Mouse (Mus musculus) forebrain, embryonic 10.5 days (tissue): ENCODE measurements around the gene Cisd3. TPM values are rescaled to one million over a fixed set of nuclear protein-coding genes. Genes with fewer than 3 reads are reported as not detected.

ENCODE experiments used
- DNase-seq: peaks from one replicate; pipeline ENCODE4 v3.0.0-alpha.2; 2017; ENCODE audit warnings: low spot score; ENCODE audit errors: extremely low spot score
- H3K27ac ChIP-seq: fragments of 300-500 bp; sonication (generic); 2 replicates; pipeline ENCODE4 v1.5.1; 2016; ENCODE audit warnings: mild to moderate bottlenecking
- H3K27me3 ChIP-seq: fragments of 300-500 bp; sonication (generic); 2 replicates; pipeline ENCODE4 v1.6.1; 2016; ENCODE audit warnings: mild to moderate bottlenecking; ENCODE audit not compliant: poor library complexity, severe bottlenecking
- H3K36me3 ChIP-seq: fragments of 300-500 bp; sonication (generic); replicated peaks from 2 replicates; pipeline ENCODE4 v1.6.1; 2016; ENCODE audit warnings: mild to moderate bottlenecking, moderate library complexity
- H3K4me1 ChIP-seq: fragments of 300-500 bp; sonication (generic); 2 replicates; pipeline ENCODE4 v1.6.1; 2016
- H3K4me3 ChIP-seq: fragments of 300-500 bp; sonication (generic); 2 replicates; pipeline ENCODE4 v1.5.1; 2016; ENCODE audit warnings: mild to moderate bottlenecking, moderate library complexity
- H3K9me3 ChIP-seq: fragments of 300-500 bp; sonication (generic); 2 replicates; pipeline ENCODE4 v1.6.1; 2016; ENCODE audit warnings: mild to moderate bottlenecking, moderate library complexity
- WGBS: fragments of 180-500 bp; shearing (Covaris S2); methylation state at CpG from one replicate; pipeline ENCODE4 v1.1.7; 2016; 5-methylcytosine and 5-hydroxymethylcytosine counted together
- polyA plus RNA-seq: library from polyadenylated mRNA; unstranded; fragments of >200 nt; fragmentation: Nextera tagmentation; extraction: Ambion mirVana; gene quantifications from 2 replicates; pipeline ENCODE4 v1.2.1, GENCODE M21; 2016

Cisd3 gene
- polyA plus RNA-seq, 1 experiment from 2014 or later = 17.0 TPM

GRCm38 (mm10) chr11:97696669-97697068 lies 11.0 kb downstream of the Cisd3 start:
- Histone ChIP-seq H3K36me3 (peaks cover 39% of the 10 kb centered on the region), H3K4me3 (peak overlapping the region; percentile 91; the same call in 1 of the 2 replicates), H3K27me3 (no peaks in the 10 kb centered on the region), H3K27ac (no peak overlapping the region), H3K9me3 (no peaks in the 10 kb centered on the region), H3K4me1 (peaks cover 71% of the 10 kb centered on the region)
- no peak for DNase-seq
- WGBS = 63% methylated on average over 8 of the region's 8 CpGs

DNA sequence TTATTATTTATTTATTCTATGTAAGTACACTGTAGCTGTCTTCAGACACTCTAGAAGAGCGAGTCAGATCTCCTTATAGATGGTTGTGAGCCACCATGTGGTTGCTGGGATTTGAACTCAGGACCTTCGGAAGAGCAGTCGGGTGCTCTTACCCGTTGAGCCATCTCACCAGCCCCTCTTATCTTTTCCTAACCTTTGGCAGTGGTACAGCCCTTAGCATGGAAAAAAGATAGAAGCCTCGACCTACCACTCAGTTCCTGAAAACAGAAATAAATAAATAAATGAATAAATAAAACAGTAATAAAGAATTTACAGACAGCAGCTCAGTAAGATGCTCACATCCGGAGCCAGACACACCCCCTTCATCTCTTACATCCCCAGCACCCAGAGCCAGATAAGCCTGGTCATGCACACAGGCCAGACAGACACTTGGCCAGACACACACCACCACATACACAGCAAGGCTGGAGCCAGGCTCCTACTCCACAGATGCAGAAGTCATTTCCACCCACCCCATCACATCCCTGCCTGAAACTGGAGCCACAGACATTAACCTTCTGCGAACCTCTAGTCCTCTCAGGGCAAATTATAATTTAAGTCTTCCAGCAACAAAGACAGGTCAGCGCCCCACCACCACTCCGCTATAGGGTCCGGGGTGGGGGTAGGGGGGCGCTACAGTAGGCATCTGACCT lies 11.7 kb downstream of the Cisd3 start:
- Histone ChIP-seq H3K27ac (peak overlapping the region; percentile 100), H3K27me3 (no peaks in the 10 kb centered on the region), H3K4me1 (peaks cover 77% of the 10 kb centered on the region), H3K36me3 (peaks cover 32% of the 10 kb centered on the region), H3K9me3 (no peaks in the 10 kb centered on the region), H3K4me3 (peak overlapping the region; percentile 91)
- 66% methylated on average over 11 of the region's 11 CpGs for WGBS
- no peak for DNase-seq

DNA sequence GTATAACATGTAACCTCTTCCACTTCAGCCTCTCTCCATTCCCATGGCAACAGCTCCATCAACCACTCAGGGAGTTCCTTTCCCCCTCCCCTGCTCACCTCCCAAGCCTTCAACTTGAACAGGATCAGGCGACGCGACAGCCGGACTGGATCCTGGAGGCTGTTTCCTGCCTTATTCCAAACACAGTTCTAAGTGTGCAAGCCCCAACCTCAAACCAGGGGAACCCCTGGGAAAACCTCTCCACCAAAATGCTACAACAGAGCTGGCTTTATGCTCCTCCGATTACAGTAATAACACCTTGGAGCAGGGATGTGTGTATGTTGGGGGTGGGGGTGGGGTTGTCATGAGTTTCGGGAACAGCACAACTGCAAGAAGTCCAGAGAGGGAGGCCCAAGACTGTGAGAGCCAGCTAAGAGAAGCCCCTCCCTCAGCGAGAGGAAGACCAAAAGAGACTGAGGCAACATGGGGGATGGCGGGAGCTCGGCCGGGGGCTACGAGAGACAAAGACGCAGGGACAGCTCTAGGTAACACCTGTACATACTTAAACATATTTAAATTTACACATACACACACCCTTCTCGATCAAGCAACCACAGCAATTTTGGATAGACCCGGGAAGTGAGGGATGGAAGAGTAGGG lies 12.4 kb downstream of the Cisd3 start:
- Histone ChIP-seq H3K4me3 (peak overlapping the region; percentile 91), H3K27ac (peak overlapping the region; percentile 100), H3K36me3 (peaks cover 25% of the 10 kb centered on the region), H3K4me1 (peaks cover 77% of the 10 kb centered on the region), H3K9me3 (no peaks in the 10 kb centered on the region), H3K27me3 (no peaks in the 10 kb centered on the region)
- DNase-seq = peak; percentile 54
- WGBS = 2% methylated on average over 14 of the region's 14 CpGs

DNA sequence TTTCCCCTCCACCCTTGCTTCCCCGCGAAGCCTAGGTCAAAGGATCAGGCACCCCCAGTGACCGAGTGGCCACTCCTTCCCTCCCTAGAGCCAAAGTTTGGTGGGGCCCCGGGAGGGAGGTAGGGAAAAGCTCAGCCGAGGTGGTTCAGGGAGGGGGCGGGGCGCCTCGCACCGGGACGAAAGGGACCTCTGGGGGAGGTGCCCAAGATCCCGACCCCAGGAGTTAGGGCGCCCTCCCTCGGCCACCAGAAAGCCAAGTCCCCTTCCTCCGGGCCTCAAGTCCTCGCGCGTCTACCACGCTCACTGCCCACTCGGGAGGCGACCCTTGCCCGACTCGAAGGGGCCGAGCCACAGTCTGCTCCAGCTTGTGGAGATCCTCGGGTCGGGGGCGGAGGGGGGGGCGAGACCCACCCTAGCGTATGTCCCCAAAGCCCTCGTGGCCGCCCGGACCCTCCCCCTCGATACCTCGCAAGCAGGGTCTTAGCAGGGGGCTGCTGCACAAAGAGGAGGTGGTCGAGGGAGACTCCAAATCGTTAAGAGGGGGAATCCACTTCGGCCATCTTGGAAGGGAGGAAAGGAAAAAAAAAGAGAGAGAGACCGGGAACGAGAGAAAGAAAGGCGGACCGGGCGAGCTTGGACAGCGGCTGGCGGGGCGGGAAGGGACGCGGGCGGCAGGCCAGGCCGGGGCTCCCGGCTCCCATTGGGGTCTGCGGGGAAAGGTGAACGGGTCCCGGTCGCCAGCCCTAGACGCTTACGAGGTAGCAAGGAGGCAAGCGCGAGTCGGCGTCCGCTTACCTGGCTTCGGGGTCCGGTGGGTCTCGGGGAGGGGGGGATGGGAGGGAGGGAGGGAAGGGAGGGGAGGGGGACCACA lies 13.3 kb downstream of the Cisd3 start:
- peaks cover 74% of the 10 kb centered on the region for H3K4me1 ChIP-seq
- H3K9me3 ChIP-seq = no peaks in the 10 kb centered on the region
- DNase-seq = peak; percentile 84
- peak overlapping the region; percentile 100 for H3K27ac ChIP-seq
- WGBS = under 1% methylated on average over 63 of the region's 63 CpGs
- H3K27me3 ChIP-seq = no peaks in the 10 kb centered on the region
- peaks cover 16% of the 10 kb centered on the region for H3K36me3 ChIP-seq
- peak overlapping the region; percentile 91 for H3K4me3 ChIP-seq

DNA sequence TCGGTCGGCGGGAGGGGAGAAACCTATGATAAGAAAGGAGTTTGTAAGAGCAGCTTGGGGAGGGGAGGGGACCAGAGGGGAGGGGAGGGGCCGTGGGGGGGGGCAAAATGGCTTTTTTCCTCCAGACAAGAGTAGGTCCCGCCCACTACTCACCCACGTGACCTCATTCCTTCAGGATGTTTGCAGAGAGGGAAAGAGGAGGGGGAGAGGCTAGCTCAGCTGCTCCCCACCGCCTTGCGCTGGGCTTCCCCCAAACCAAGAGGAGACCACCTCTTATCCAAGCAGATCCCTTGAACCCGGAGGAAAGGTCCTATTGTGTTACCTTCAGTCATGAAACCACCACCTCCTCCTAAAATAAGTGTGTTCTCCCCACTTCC lies 14.0 kb downstream of the Cisd3 start:
- peak; percentile 94 for DNase-seq
- H3K36me3 ChIP-seq = peaks cover 12% of the 10 kb centered on the region
- no peaks in the 10 kb centered on the region for H3K27me3 ChIP-seq
- peak overlapping the region; percentile 91 for H3K4me3 ChIP-seq
- peaks cover 74% of the 10 kb centered on the region for H3K4me1 ChIP-seq
- H3K9me3 ChIP-seq = no peaks in the 10 kb centered on the region
- H3K27ac ChIP-seq = peak overlapping the region; percentile 100
- 0% methylated on average over 6 of the region's 9 CpGs for WGBS

GRCm38 (mm10) chr11:97700003-97700745 lies 14.5 kb downstream of the Cisd3 start, which contains the start of gene Pcgf2:
TSS of gene Pcgf2 (minus strand) at chr11:97700497.
- H3K27me3 ChIP-seq = no peaks in the 10 kb centered on the region
- WGBS = under 1% methylated on average over 85 of the region's 85 CpGs
- H3K27ac ChIP-seq = peak within 1 kb of the TSS; percentile 100
- DNase-seq = peak; percentile 78
- H3K4me3 ChIP-seq = peak within 1 kb of the TSS; percentile 91
- H3K36me3 ChIP-seq = peaks cover 10% of the 10 kb centered on the region
- no peaks in the 10 kb centered on the region for H3K9me3 ChIP-seq
- H3K4me1 ChIP-seq = peaks cover 71% of the 10 kb centered on the region

- 19% methylated on average over 30 of the region's 30 CpGs for WGBS
- DNase-seq = peak; percentile 58
These were observed 15.3 kb downstream of the Cisd3 start for GRCm38 (mm10) chr11:97700746-97701580.

DNA sequence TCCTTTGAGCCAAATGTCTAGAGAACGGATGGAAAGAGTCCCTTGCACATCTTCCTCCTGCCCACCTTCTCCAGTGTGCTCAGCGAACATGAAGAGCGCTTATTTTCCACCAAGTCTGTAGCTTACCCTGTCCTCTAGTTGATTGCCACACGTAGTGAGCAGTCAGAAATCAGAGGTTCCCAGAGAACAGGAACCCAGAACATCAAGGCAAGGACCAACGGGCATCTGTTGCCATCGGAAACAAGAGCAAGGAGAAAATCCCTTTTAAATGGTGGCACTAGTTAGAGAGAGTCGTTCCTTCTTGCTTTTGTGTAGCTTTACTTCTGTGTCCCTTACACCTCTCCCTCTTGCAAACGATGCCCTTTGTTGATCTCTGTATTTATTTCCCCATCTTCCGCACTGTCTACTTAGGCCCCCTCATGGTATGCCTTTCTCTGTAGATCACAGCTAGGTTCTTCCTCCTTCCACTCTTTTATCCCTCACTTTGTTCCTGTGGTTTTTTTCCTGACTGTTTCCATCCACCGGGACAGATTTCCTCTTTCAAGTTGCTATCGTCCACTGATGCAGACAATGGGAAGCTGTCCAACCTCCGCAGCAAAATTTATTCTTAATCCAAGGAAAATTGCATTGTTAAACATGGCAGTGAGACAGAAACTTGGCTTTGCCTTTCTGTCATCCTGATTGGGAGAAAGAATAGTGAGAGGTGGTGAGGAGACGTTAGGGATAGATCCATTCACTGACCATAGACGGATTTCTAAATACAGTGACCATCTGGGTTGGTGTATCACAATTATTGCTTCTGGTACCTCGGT lies 16.2 kb downstream of the Cisd3 start:
- H3K4me1 ChIP-seq = peaks cover 55% of the 10 kb centered on the region
- peak overlapping the region; percentile 91 for H3K4me3 ChIP-seq
- H3K27ac ChIP-seq = 0 out of 2 replicates have a peak overlapping the region, but pooled peaks have one; percentile 100
- 55% methylated on average over 15 of the region's 15 CpGs for WGBS
- H3K36me3 ChIP-seq = peaks cover 21% of the 10 kb centered on the region
- no peaks in the 10 kb centered on the region for H3K9me3 ChIP-seq
- DNase-seq = no peak
- no peaks in the 10 kb centered on the region for H3K27me3 ChIP-seq

More at GRCm38 (mm10) chr11:97700746-97701580, 15.3 kb downstream of the Cisd3 start:
- H3K9me3 ChIP-seq = no peaks in the 10 kb centered on the region
- H3K4me3 ChIP-seq = peak overlapping the region; percentile 91
- peak overlapping the region; percentile 100 for H3K27ac ChIP-seq
- H3K4me1 ChIP-seq = peaks cover 63% of the 10 kb centered on the region
- no peaks in the 10 kb centered on the region for H3K27me3 ChIP-seq
- H3K36me3 ChIP-seq = peaks cover 13% of the 10 kb centered on the region

DNA sequence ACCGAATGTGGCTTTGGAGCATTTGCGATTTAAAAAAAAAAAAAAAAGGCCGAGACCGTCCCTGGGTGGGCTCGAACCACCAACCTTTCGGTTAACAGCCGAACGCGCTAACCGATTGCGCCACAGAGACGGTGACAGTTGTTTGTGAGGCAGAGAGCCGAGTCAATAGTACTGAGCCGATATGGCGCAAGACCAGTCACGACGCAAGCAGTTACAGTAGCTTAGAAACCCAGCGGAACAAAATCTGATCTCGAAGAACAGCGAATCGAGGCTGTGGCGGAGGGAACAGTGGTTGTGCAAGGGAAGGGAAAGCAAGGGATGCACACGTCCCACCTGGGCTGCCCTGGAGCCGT lies 16.7 kb downstream of the Cisd3 start:
- Histone ChIP-seq H3K36me3 (peaks cover 27% of the 10 kb centered on the region), H3K4me3 (peak overlapping the region; percentile 91), H3K9me3 (no peaks in the 10 kb centered on the region), H3K27me3 (no peaks in the 10 kb centered on the region), H3K4me1 (peaks cover 49% of the 10 kb centered on the region), H3K27ac (peak overlapping the region; percentile 87)
- under 1% methylated on average over 24 of the region's 24 CpGs for WGBS
- DNase-seq = peak; percentile 85

DNA sequence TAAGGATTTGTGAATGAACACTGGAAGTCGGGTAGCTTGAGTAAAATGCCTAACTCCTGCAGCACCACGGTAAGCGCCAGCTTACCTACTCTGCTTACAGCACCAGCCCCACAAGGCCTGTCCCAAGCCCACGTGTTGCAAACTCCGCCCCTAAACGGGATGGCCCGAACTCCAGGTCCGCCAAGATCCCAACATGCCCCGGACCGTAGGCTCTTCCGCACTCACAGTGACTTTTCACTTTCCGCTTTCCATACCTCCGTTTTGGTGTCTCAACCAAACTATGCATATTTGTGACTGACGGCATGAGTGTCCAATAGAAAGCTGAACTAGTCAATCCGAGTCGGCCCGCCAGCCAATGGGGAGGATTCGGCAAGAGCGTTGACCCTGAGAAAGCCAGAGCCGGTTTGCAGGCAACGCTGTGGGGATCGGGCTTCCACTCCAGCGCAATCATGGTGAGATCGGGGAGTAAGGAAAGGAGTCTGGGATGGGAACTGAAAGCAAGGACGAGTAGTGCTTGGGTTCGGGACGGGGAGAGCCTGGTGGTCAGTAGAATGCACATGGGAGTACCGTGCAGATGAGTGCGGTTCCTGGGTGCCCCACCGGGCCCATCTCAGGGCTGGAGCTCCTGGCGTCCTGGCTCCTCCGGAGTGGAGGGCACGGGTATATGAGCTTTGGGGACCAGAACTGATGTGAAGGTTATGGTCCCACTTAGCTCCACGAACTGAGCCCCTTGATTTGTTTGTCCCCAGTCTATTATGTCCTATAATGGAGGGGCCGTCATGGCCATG lies 17.6 kb downstream of the Cisd3 start, which contains the start of gene Psmb3:
Gene Psmb3, plus strand, starts transcription at position 361 of the 788 bp plus-strand sequence.
- Histone ChIP-seq H3K36me3 (peaks cover 35% of the 10 kb centered on the region), H3K4me1 (peaks cover 40% of the 10 kb centered on the region), H3K27ac (peak within 1 kb of the TSS; percentile 87), H3K9me3 (no peaks in the 10 kb centered on the region), H3K27me3 (no peaks in the 10 kb centered on the region), H3K4me3 (peak within 1 kb of the TSS; percentile 91)
- whole genome bisulfite sequencing = under 1% methylated on average over 35 of the region's 35 CpGs
- DNase-seq = peak; percentile 96
